Mouse (Mus musculus): Measurements from ENCODE around the gene AA467197.

DNA sequence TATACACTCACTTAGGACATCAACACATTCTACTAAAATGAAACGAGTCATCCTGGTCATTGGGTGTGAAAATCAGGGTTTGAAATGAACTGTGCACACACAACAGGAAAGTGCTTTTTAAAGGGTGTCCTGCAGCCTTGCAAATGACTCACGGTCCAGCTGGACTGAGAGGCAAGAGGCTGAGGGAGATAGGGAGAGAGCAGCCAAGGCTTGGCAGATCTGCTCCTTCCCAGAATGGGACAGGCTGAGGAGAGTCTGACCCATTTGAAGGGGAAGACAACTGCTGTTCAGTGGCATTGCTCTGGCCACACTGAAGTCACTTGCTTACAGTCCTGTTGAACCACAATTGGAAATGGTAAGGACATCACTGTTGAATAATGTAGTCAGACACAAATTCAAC lies 37.0 kb upstream of the AA467197 start:
- no peak for TF ChIP-seq CTCF (IDR thresholded peaks at IDR 0.05; ENCODE audit: low read depth)
- no peak for TF ChIP-seq EP300 (optimal IDR thresholded peaks at IDR 0.05)
